Mouse (Mus musculus) brain, embryonic 14.5 days (tissue): ENCODE measurements at regions not wholly inside any gene's neighbourhood (a gene's known extent, or its start where the extent isn't known, plus 50 kb on each side); places are given as distances from the start of the nearest gene placed in this dataset.

Source experiments
- CTCF ChIP-seq: fragments of 200-500 bp; IDR thresholded peaks from 2 replicates; pipeline ENCODE4 v1.5.1; 2012; ENCODE audit warnings: inconsistent platforms, mild to moderate bottlenecking, moderate library complexity, borderline replicate concordance; ENCODE audit not compliant: insufficient read depth, insufficient read length; ENCODE audit errors: extremely low read depth
- POLR2A ChIP-seq: fragments of 200-500 bp; IDR thresholded peaks from 2 replicates; pipeline ENCODE4 v1.6.1; 2012; ENCODE audit warnings: mild to moderate bottlenecking, inconsistent platforms, borderline replicate concordance; ENCODE audit not compliant: poor library complexity, insufficient read depth, insufficient read length, severe bottlenecking; ENCODE audit errors: extremely low read depth

DNA sequence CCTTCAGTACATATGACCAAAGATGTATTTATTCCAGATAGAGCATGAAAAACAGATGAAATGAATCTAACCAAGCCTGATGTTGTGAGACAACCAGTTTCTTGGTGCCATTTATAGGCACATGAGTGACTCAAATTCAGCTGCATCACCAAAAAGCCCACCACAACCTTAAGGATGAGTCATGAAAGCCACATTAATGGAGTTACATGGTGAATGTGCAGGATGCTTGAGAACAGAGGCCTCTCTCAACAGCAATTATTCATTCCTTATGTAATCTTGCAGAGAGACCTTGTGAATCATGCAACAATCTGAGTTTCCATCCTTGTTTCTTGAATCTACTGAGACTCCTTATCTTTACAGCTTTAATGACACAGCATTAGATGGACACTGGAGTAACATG lies 1613.1 kb upstream of the Sel1l start:
- no peak for TF ChIP-seq POLR2A
- TF ChIP-seq CTCF: no peak
